Mouse (Mus musculus): ENCODE measurements around the gene Gm33815. TPM values are rescaled to one million over a fixed set of nuclear protein-coding genes. Genes with fewer than 3 reads are reported as not detected.

Gene Gm33815
- total RNA-seq (2023) = not detected

GRCm38 (mm10) chrY:69320832-69321231, at the start of gene Gm33815:
Gene Gm33815 (plus strand): TSS chrY:69321132.

All from CD4-positive naive resting alpha-beta T cell, adult 57 days (primary cell).